Mouse (Mus musculus) heart, adult 8-10 months (tissue): ENCODE measurements at regions not wholly inside any gene's neighbourhood (a gene's known extent, or its start where the extent isn't known, plus 50 kb on each side); places are given as distances from the start of the nearest gene placed in this dataset.
"Not testable (repeated sequence)": the region's sequence is repeated elsewhere in the genome, so short reads cannot be mapped to it uniquely, and the experiment has no call there.

Experiments
- DNase-seq: peaks from one replicate; pipeline ENCODE4 v3.0.0; 2022; ENCODE audit warnings: low spot score

DNA sequence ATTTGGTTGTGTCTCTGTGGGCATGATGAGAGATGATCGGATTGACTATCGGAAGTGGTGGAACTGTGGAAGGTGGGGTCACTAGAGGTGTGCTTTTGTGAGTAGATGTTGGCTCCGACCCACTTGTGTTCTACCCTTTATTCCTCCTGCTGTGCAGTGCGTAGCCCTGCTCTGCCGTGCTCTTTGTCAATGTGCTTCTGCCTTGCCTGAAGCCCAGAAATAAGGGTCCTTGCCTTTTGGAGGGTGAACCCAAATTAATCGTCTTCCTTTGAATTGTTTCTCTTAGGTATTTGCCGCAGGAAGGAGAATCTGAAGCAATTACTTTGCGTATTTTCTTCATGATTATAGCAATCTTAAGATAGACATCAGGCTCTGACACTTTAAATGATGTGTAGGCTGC, 421.6 kb upstream of the Zfp507 start:
- DNase-seq: no peak

DNA sequence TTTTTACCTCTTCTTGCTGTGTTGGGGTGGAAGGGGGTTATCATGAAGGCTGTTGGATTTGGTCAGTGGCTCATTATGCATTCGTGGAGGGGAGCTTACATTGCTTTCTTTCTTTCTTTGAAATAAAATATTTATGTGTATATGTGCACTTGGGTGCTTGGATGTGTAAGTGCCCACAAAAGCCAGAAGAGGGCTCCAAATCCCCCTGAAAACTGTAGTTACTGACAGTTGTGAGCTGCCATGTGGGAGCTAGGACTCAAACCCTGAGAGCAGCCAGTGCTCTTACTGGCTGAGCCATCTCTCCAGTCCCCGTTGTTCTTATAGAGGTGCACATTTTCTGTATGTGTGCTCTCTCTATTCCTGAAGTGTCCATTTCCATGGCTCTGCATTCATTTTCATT, 415.6 kb upstream of the Zfp507 start:
- no peak for DNase-seq

DNA sequence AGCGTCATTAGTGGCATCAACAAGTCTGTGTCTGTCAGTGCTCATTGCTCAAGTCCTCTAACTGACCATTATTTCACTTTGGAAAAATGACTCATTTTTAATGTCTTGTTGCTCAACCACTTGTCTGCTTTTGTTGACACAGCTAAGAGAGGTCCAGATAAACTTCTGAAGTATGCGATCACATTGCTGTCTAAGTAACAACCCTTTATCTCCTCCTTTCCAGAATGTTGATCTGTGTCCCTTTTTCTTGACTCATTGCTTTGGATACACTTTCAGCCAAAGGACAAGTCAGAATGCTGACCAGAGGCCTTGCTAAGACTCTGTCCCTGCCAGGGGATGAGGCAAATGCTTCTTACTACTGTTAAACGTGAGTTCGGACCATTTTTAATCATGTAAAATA, 407.2 kb upstream of the Zfp507 start:
- peak; percentile 53 for DNase-seq

DNA sequence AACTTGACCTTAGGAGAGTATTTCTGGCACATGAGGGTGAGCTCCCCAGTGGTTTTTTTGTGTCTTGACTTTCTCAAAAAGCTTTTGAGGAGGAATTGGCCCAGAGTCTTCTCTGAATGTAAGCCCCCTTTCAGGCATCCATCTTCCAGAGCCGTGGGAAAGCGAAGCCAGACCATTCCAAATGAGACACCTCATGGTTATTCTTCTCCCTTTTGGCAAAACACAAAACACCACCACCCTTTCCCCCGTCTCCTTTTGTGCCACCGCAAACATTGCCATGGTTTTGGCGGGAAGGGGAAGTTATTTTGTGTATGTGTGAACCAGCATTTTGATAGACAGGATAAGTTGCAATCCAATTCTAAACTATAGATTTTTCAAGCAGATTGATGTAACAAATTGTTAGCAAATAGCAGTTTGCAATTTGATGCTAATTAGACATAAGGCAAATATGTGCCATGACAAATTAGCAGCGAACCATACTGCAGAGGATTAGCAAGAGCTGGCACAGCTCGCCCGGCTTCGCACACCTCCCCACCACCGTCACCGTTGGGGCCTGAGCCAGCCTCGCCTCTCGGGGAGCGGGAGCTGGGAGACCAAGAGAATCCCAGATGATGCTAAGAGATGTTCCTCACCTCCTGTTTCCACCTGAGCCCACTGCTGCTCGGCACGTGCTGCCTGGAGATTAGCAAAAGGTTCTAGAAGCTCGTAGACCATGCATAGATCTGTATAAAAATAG, 404.9 kb upstream of the Zfp507 start:
- no peak for DNase-seq

DNA sequence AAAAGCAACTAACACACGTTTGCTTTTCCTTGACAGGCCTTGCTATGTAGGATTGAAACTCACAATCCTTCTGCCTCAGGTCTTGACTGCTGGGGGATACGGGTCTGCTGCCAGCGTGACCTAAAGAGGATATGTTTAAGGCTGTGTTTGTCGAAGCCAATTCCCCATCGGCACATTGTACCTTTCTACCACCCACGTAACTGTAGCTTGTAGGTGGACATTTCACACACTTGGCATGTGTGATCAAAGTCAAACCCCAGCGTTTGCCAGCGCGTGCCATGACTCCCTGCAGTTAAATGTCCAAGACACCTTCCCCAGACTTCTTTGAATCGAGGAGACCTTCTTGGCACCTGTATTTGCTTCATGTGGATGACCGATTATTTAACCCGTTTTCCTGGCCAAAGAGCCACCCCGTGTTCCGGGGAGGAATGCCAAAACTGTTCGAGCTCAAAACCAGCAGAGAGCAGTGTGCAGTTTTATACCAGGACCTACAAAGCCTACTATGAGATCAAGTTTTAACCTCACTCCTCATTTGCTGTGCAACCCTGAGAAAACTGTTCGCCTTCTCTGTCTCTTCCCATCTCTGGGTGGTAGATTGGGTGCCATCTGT, 395.4 kb upstream of the Zfp507 start:
- no peak for DNase-seq

DNA sequence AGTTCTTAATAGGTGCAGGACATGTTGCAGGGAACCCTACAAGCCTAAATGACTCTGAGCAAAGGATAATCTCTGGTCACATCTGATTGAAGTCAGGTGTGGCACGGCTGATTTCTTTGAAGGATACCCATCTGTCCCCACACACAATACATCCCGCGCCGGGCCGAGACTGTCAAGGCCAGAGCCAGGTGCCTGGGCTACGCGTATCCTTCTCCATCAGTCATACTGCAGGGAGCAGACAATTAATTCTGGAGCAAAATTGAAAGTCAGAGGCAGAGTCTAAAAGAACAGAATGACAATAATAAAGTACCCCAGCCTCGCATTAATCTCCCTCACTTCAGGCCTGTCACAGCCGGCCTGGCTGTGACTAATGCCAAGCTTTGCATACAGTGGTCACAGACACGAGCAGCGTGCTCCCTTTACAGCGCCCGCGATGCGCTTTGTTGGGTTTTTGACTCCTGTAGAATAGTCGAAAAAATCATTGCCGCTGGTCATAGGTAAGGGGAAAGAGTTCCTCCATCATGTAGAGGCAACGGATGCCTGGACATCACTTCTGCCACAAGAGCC, 393.4 kb upstream of the Zfp507 start:
- DNase-seq: no peak

DNA sequence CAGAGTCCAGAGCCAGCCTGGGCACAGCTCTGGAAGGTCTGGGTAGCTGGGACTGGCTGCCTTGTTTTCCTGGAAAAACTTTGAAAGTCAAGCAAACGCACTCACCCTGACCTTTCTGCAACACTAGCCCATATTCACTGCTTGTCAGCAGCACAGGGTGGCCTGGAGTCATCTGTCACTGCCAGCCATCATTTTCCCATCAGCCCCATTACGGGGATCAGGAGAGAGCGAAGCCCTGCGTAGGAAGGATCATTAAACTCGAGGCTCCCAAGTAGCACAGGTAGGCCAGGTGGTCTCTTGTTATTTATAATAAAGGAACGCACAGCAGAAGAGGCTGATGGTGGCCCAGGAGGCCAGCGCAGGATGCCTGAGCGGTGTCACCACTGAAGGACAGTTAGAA, 389.8 kb upstream of the Zfp507 start:
- no peak for DNase-seq

DNA sequence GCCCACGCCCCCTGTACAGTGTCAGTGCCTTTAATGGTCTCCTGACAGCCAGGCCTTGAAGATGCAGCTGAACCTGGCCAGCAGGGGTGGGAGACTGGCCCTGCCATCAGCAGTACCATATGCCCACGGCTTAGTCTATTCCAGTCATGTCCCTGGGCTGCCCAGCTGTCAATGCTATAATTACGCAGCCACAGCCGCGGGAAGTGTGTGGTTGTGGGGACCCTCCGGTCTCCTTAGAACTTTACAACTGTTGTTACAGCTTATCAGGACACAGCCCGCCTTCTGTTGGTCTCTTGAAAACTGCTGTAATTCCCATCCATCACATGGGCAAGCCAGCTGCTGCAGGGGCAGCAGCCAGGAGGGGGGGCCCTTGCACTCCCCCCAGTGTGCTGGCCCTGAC, 375.1 kb upstream of the Zfp507 start:
- DNase-seq: no peak

DNA sequence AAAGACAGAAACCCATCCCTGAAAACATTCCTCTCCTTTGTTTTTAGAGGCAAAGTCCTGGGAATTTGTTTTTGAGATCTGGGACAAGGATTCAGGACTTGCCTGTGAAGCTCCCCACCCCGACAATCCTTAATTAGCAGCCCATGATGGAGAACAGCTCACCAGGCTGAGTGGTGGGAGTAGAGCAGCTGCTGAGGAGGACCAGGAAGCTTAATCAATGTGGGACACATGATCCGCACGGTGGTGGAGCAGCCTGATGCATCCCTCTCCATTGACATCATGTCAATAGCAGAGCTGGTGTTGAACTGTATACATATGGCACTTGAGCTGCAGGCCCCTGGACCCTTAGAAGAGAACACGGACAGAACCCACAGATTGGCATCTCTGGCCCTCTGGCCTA, 372.5 kb upstream of the Zfp507 start:
- no peak for DNase-seq

DNA sequence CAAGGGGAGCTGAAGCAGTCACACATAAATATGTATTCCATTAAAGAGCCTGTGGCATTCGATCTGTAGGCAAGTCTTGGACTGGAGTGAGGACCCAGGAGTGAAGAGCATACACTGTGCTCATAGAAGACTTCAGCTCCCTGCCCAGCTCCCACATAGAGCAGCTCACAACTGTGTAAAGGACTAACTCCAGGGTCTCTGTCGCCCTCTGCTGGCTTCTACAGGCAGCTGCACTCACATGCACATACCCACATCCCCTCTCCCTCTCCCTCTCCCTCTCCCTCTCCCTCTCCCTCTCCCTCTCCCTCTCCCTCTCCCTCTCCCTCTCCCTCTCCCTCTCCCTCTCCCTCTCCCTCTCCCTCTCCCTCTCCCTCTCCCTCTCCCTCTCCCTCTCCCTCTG, 369.7 kb upstream of the Zfp507 start:
- DNase-seq: not testable (repeated sequence)

DNA sequence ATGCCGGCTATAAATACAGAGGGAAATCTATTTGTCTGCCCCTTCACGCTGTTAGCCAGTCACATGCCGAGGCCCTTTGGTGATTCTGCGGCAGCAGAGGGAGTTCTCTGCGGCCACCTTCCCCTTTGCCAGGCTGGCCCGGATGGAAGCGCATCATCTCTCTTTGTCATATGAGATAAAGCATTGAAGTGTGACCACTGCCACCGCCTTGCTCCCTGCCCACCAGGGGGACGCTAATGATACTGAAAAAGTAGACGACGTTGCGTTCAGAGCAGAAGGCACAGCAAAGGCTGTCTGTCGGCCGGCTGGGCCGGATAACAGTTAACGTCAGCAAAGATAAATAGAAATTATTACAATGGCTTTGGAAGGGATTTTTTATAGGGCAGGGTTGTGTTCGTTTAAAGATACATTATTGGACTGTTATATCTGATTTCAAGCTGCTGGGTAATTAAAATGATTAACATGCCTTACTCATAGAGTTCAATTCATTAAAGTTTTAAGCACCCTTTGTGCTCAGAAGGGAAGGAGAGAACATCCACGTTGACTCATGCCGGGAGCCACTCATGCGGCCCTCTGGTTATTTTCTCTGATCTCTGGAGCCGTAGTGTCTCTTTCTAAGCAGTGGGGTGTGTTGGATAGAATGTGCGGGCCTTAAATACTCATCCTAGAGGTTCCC, 354.6 kb upstream of the Zfp507 start:
- DNase-seq: no peak

DNA sequence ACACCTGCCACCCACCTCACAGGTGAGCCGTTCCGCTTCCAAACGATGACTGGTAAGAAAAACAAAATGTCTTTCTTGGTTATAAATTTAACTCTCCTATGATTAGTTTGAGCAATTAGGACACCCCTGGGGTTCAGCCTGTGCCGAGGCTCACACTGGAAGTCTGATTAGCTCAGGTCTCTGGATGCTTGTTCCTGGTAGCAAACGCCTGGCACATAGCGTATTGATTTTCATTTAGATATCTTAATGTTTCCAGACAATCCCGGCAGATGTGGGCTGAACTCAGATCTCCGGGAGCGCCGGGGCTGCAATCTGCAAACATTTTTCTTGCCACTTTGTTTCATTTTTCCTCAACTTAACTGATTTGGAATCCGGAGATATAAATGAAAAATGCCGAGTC, 353.8 kb upstream of the Zfp507 start:
- DNase-seq: no peak

DNA sequence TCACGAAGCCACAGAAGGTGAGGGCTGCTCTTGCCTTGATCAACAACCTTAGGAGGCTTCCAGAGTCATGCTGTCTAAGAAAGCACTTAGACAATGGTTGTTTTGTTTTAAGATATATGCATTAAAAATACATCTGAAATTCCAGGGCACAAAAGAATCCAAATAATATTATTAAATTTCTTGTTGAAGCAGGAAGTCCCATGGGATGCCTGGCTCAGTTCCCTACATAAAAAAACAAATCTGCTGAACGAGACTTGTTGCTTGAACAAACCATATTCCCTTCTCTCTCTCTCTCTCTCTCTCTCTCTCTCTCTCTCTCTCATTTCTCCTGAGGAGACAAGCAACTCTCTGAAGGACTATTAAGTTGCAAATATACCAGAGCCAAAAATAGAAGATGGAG, 352.8 kb upstream of the Zfp507 start:
- DNase-seq: no peak

DNA sequence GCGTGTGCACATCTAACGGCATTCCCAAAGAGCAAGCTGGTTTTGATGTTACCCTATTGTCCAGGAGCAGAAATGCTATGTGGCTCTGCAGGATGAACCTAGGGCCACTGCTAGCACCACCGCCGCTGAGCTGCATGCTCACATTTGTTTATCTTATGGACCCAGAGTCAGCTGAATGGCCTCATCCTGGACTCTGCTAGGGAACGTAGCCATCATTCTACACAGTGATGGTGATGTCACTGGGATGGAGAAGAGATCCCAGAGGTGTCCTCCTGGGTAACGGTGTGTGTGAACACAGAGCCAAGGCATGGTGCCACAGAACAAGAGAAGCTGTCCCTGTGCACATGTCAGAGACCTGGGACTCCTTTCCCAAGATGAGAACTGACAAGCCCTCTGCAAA, 352.4 kb upstream of the Zfp507 start:
- DNase-seq: no peak

DNA sequence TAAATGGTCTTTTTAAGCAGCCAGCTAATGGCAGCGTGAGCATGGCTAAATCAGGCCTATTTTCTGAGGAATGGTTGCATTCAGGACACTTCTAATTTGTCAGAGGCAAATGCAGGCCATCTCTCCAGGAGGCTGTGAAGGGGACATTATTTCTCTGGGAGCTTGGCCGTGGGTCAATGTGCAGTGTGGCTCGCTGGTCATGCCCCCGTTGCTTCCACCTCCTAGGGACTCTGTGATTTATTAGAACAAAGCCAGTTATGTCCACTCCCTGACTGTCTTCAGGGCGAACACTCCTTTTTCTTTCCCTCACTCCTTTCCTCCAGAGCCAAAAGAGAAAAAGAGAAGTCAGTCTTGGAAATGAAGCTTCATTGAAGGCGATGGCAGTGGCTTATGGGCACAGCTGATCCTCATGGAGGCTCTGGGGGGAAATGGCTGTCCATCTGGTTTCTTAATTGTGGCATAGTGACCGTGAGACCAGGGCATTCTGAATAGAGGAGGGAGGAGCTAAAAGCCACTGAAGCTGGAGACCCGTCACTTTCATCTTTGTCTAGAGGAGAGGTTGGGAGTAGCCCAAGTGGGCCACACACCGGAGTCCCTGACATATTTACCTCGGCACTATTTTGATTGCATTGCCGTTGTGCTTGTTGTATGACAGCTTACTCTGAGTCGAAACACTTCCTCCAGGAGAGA, 348.2 kb upstream of the Zfp507 start:
- no peak for DNase-seq

DNA sequence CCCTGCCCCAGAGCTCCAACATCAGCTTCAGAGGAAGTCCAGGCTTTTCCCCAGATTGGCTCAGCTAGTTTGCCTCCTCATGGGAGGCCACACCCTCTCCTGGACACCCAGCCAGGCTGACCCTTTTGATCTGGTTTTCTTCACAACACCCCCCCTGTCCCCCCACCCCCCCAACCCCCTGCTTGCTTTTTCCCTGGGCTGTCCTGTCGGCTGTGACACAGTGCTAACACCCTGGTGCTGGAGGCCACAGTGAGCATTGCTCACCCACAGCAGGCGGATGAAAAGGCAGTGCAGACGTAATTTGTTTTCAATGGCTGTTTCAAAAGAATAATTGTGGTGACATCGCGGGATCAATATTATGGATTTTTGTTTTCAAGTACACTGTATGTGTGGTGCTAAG, 333.8 kb upstream of the Zfp507 start:
- no peak for DNase-seq

DNA sequence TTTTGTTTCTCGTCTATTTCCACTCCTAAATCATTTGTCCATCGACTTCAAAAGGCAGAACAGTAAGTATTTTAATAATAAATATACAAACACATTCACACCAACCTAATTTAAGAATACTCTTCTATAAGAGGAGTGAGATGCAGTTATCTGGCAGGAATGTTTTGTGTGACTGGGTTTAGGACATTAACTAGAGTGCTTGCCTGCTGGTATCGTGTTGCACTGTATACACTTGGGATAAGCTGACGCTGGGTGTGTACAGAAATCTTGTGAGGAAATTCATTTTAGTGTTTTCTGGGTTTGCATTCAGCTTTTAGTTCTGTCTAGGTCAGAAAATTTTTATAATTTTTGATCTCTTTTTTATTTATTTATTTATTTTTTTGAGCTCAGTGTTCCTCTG, 331.8 kb upstream of the Zfp507 start:
- no peak for DNase-seq

DNA sequence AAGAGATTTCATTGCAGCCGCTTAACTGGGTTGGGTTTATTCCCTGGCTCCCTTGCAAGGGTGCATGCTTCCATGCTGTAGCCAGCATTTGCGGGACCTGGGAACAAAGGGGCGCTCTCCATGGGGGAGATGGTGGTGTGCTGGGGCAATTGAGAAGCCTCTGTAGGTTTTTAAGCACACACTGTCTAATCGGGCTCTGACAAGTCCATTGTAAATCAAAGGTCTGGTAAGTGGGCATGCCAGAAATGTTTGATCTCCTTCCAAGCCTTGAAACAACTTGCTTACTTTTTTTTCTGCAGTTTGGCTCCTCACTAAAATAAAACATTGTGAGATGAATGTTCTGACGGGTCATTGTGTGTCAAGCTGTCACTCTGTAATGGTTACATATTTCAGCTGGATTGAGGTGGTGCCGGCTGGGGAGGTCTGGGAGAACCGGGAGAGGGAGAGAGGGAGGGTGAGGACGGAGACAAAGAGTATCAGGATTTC, 330.9 kb upstream of the Zfp507 start:
- DNase-seq: no peak

DNA sequence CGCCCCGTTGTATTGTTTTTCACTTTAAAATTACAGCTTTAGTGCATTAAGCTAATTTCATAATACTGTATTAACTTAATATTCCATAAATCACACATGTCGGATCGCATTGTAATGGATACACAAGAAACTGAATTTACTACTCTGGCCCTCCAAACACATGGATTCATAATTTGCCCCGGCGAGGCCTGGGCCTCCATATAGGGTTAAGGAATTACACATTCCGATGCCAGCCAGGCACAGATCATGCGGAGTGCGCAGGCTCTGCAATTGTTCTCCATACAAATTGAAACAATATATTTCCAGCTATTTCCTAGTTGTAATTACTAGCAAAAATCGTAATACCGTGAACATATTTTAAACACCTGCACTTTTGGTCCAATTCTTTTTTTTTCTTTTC, 330.2 kb upstream of the Zfp507 start:
- DNase-seq: no peak

DNA sequence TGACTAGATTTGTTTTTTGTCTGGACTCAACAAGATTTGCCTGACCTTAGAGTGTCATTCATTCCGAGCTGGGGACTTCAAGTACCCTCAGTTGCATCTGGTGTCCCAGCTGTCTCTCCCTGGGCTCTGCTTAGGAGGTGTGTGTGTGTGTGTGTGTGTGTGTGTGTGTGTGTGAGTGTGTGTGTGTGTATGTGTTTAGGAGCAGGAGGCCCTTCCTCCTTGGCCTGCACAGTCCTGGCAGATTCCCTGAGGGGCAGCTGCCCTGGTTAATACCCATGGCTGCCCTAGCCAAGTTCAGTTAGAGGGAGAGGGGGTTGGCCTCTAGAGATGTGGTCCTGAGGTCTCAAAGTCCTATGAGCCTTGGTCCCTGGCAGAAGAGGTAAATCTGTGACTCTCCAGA, 329.8 kb upstream of the Zfp507 start:
- DNase-seq: no peak

DNA sequence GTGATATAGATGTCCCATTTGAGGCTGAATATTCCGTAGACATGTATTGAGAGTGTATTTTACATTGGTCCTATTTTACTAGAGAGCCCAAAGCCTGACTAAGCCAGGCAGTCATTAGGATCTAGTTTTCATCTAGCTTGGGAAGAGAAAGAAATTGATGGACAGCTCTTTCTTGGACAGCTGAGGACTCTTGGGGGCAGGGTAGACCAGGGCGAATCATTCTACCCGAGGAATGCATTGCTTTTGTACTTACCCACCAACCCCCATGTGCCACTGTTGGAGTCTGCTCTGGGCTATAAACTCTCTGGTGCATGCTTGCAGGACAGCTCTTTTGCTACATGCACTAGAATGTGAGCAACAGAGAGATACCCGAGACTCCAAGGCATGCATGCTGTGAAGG, 294.3 kb upstream of the Zfp507 start:
- DNase-seq: no peak
